Mouse (Mus musculus) T-cell, adult 2 months (primary cell): ENCODE measurements around the gene Arfgef3.

Experiments used
- DNase-seq: peaks from one replicate; pipeline ENCODE4 v3.0.0; 2022; ENCODE audit warnings: low spot score

Arfgef3 gene

DNA sequence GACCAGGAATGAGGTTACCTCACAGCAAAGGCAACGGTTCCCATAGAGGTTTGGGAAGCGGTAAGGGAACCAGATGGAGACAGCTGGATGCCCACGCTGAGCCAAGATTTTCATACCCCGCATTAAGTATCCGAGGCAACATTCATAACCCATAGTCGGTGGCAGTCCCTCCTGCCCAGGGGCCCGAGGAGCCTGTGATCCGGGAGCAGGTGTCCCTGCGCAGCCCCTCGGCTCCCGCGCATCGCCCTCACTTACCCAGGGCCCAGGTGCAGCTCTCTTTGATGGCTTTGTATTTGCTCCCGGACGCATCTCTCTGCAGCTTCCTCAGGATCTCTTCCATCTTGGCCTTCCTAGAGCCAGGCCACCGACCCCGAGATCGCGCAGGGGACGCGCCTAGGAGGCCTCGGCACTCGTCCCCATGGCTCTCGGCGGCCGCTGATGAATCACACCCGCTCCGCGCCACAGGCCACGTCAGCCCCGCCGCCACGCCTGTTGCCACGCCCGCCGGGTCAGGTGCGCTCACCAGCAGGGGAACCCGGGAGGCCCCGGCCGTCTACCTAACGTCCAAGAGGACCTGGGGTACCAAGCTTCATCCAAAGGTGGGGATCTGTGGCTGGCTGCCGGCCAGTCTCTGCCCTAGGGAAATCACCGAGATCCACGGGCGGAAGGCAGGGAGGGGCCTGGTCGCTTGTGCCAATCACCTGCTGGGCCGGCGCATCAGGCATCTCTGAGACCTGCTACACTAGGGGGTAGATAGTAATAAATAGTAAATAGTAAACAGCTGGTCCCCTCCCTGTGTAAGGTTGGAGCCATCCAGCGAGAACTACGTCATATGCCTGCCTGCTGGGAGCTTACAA is at the start of gene Arfgef3:
Gene Arfgef3, minus strand, starts transcription at position 664 of the 857 bp plus-strand sequence.
- peak; percentile 29 for DNase-seq

GRCm38 (mm10) chr10:18790063-18790462 is 46.3 kb upstream of the Arfgef3 start:
- no peak for DNase-seq

DNA sequence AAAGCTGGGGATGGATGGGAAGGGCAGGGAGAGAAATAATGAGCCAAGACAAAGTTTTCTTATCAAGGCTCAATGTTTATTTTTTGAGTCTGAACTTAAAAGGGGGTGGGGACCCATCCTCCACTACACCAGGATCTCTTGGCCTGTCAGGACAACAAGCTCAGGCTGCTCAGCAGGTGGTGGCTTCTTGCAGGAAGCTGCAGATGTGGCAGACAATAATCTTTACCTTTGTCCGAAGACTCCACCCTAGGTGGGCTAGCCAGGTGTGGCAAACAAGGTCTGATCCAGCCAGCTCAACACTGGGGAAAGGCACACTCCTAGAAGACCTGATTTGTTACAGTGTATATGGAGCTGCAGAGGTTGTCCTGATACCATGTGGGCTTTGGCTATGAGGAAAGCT is 44.9 kb upstream of the Arfgef3 start:
- DNase-seq, result no peak

DNA sequence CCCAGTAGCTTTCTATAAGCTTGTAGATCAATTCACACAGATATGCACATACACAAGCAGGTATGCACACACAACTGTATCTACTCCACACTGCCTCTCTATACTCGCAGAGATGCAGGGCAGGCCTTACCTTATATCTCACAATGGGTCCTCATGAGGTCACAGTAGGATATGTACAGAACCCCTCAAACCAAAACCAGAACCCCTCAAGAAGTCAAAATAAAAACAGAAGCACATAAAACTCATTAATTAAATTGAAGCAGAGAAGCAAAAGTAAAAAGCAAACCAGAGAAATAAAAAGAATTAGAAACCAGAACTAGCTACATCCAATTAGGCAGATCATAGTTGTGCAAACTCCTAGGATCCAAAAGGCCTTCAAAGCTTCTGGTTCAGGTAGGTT is 42.9 kb upstream of the Arfgef3 start, which contains the start of gene Gm4922:
Gene Gm4922, minus strand, starts transcription at position 101 of the 400 bp plus-strand sequence.
- no peak for DNase-seq

- DNase-seq, result no peak
Observed at GRCm38 (mm10) chr10:18777546-18777945, 33.8 kb upstream of the Arfgef3 start.

DNA sequence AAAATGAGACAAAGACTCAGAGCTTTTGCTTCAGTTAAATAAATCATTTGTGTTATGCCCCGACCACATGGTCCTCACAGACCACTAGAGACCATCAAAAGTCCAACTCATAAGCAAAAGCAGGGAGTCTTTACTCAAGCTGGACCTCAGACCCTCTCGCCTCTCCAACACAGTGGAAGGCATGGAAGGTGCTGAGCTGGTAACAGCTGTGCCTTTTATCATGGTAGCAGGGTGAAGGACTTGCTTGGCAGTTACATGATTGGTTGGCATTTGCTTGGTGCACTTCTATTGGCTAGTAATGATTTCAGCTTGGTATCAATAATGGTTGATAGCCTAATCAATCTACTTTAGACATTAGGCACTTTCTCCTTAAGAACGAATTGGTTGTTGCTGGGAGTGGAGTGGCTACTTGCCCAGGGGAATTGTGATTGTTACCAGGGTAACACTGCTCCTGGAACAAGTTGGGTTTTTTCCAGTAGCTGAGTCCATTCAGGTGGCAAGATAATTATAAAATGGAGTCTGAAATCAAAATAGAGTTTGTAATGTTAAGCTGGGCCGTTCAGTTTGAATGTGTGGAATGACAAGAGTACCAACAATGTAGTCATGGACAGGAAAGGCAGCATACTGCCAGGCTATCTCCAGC is 28.9 kb upstream of the Arfgef3 start:
- no peak for DNase-seq

DNA sequence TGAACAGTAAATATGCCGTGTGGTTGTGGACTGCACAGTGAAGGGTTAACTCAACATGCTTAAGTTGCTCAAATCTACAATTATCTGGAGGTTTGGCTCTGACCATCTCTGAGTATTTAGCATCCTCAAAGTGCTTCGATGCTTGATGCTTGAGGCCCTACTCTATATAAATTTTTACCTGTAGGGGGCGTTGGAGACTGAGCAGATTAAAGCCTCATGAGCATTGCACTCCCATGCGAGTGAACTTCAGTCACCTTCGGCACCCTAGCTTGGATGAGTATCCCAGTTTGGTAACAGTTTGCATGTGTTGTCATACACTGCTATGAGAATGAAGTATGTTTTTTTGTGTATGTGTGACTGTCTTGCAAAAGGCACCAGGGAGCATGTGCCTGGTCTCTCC is 26.2 kb upstream of the Arfgef3 start:
- DNase-seq, result no peak

GRCm38 (mm10) chr10:18760241-18760640 is 16.5 kb upstream of the Arfgef3 start:
- DNase-seq, result peak; percentile 26

GRCm38 (mm10) chr10:18750057-18750456 is 6.3 kb upstream of the Arfgef3 start:
- no peak for DNase-seq

- DNase-seq, result no peak
Observed at GRCm38 (mm10) chr10:18742086-18742485, 1.7 kb downstream of the Arfgef3 start.

GRCm38 (mm10) chr10:18741024-18741423 is 2.7 kb downstream of the Arfgef3 start:
- no peak for DNase-seq

GRCm38 (mm10) chr10:18728548-18728947 is 15.2 kb downstream of the Arfgef3 start:
- DNase-seq, result no peak

DNA sequence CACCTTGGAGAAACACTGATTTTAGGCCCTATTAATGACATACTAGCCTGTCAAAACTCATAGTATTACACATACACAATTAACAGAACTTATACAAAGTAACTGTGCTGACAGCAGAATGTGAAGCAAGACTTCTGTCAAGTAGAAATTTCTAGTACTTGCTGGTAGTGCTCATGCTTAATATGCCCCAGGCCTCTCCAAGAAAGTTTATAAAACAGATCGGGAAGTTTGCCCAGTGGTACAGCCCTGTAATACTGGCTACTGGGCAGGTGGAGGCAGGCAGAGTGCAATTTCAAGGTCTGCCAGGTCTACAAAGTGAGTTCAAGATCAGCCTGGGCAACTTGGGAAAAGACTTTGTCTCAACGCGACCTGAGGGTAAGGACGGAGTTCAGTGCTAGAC is 32.3 kb downstream of the Arfgef3 start:
- no peak for DNase-seq

DNA sequence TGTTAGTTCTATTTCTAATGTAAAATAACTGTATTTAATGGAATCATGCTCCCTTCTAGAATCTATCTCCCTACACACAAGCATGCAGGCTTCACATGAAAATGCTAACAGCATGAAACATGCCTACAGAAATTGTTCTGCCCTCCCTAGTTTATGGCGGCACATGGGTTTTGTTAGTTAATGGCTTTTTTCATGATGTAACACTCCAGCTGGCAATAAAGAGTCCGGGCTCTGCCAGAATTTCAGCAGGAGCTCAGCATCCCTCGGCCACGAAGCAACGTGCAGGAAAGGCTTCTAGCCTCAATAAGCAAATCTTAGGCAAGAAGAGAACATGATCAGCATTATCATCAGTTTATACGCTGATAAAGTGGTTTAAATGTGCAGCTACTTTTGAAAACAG is 32.8 kb downstream of the Arfgef3 start:
- DNase-seq, result no peak

GRCm38 (mm10) chr10:18709836-18710235 is 33.9 kb downstream of the Arfgef3 start:
- no peak for DNase-seq

DNA sequence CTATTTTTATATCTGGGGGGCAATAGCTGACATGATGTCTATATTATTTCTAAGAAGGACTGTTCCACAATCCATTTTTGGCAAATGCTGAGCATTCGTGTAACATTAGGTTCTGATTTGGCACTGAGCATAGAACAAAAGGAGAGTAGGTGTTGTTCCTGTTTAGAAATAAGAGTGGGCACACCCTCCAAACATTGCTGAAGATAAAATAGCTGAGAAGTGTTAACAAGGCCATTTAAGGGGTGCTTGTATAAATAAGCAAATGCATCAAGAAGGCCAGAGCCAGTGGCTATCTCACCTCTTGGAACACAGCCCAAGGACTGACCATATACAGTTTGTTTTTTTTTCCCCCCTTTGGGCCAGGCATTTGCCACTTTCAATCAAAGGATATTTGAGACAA is 35.1 kb downstream of the Arfgef3 start:
- no peak for DNase-seq

DNA sequence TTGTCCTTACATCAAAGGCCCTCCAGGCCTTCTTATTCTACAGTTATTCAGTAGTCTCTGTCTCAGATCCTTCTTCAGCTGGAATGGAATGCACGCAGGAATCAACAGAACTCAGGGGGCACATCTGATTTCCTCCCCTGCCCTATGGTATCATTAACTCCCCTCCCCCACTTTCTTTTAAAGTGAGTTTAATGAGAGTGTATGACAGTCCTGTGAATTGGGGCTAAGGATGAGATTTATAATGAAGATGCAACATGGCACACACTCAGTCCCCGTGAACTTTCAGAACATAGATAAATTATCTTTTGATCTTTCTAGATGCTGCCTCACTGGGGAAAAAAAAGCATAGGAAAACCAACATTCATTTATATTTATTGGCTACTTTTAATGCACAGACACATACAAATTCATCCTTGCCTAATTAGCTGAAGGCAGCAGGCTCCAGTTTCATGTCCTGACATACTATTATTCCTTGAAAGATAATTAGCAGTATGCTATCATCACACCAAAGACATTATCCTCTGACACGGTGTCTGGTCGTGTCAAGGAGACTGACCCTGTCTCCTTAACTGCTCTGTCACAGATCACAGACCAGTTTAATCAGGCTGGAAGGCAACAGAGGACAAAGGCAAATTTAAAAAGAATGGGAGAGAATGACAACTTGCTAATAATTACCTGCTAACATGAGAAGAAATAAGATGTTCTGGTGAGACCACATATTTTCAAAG is 39.2 kb downstream of the Arfgef3 start:
- no peak for DNase-seq

DNA sequence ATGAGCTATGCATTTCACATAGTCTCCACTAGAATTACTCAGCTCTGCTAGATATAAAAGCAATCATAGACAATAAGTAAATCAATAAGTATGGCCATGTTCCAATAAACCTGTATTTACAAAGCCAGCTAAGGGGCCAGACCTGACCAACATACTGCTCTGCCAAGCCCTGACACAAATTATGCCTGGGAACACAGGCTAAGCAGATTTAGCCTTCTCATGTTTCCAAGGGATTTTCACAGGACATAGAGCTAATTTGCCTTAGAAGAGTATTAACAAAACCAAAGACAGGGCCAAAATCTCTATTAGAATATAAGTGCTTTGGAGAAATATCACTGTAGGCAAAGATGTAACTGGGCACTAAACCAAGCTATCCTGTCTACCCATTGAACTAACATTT is 42.2 kb downstream of the Arfgef3 start:
- DNase-seq, result no peak

DNA sequence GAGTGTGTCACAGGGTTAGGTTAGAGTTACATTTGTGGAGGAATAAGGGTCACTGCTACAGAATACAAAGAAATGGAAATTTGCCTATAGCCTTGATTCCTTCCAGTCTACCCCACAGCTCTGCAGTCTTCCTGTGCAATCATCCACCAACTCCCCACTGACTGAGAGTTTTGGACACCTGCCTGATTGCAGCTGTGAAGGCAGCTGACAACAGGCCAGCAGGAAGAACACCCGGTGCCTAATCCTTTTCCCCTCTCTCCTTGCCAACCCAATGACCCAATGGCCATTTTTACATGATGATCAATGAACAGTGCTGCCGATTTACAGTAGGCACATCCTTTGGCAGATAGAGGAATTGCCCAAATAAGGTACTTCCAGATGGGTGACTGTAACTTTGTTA is 43.6 kb downstream of the Arfgef3 start:
- no peak for DNase-seq

DNA sequence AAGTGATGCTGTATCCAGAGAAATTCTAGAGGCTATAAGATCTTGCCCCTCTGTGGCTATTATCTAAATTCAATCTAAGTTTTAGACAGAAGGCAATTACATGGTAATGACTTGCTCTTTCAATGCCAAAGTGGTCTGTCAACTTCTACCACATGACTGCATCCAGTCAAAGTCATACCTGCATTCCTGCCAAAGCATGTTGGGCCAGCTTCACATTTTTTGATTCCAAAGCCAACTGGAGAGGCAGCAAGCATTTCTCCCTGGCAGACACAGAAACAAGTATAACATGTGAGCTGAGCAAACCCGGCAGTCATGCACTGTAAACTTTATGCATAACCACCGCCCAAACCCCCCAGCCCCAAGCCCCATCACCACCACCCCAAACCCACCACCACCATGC is 44.6 kb downstream of the Arfgef3 start:
- DNase-seq, result no peak

GRCm38 (mm10) chr10:18696461-18696860 is 47.3 kb downstream of the Arfgef3 start:
- no peak for DNase-seq

DNA sequence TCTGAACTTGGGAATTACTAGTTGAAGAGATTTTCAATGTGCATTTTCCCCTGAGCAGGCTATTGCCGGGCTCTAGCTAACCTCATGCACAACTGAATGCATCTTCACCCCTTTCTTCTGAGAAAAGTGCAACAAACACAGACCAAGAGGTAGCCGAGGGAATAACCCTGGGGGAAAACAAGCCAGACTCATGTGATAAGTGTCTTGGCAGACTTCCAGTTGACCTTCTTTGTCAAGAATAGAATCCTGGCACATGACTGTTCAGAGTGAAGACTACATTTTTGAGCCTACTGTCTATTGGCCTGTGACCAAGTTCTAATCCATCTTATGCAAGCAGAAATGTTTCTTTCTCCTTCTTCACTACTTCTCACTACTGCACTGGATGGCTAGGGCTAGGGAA is 55.5 kb downstream of the Arfgef3 start:
- no peak for DNase-seq
